Mouse (Mus musculus) bone marrow, adult 2 months (tissue): Measurements from ENCODE around the gene Ctns. TPM values are rescaled to one million over a fixed set of nuclear protein-coding genes. Genes with fewer than 3 reads are reported as not detected.

ENCODE experiments used
- H3K27ac ChIP-seq: fragments of 200-500 bp; 2 replicates; pipeline ENCODE4 v1.5.1; 2012; ENCODE audit warnings: low read depth, mild to moderate bottlenecking, control low read depth, inconsistent platforms, low read length; ENCODE audit not compliant: control insufficient read depth, poor library complexity, insufficient read depth
- H3K4me1 ChIP-seq: fragments of 200-500 bp; 2 replicates; pipeline ENCODE4 v1.6.1; 2011; ENCODE audit warnings: low read length; ENCODE audit not compliant: control insufficient read depth, insufficient read depth
- H3K4me3 ChIP-seq: fragments of 200-500 bp; replicated peaks from 2 replicates; pipeline ENCODE3; 2011; ENCODE audit warnings: mild to moderate bottlenecking, low read depth, low read length, control low read depth; ENCODE audit not compliant: control insufficient read depth
- CTCF ChIP-seq: fragments of 200-500 bp; IDR thresholded peaks from 2 replicates; pipeline ENCODE4 v1.5.1; 2011; ENCODE audit warnings: low read length, control low read depth; ENCODE audit not compliant: control insufficient read depth, insufficient read depth
- POLR2A ChIP-seq: fragments of 200-500 bp; IDR thresholded peaks from 2 replicates; pipeline ENCODE4 v1.6.1; 2011; ENCODE audit warnings: low read depth, mild to moderate bottlenecking, control low read depth, low read length, borderline replicate concordance; ENCODE audit not compliant: control insufficient read depth
- WGBS: fragments of 180-500 bp; shearing (Covaris S2); methylation state at CpG from one replicate; pipeline ENCODE4 v1.1.7; 2018; 5-methylcytosine and 5-hydroxymethylcytosine counted together
- polyA plus RNA-seq: library from polyadenylated mRNA; stranded (reverse); fragments of >200 nt; gene quantifications from 2 replicates; pipeline ENCODE4 v1.2.4, GENCODE M21; 2011; ENCODE audit warnings: low replicate concordance; ENCODE audit not compliant: missing spikeins, insufficient read depth, insufficient read length

The Ctns gene
- polyA plus RNA-seq, 1 experiment: 10.2 TPM

- 80% methylated on average over 6 of the region's 6 CpGs for WGBS
- H3K27ac ChIP-seq: no peak overlapping the region
Observed at GRCm38 (mm10) chr11:73225856-73226255, 27.0 kb upstream of the Ctns start.

GRCm38 (mm10) chr11:73223966-73224365 lies 25.1 kb upstream of the Ctns start:
- Histone ChIP-seq H3K4me1 (no peaks in the 10 kb centered on the region), H3K27ac (no peak overlapping the region), H3K4me3 (no peak overlapping the region)
- 65% methylated on average over 2 of the region's 2 CpGs for WGBS
- TF ChIP-seq POLR2A (no peak), CTCF (peak; percentile 22; the same call in 1 of the 2 replicates)

More at GRCm38 (mm10) chr11:73225856-73226255, 27.0 kb upstream of the Ctns start:
- no peak overlapping the region for H3K4me3 ChIP-seq
- no peak for TF ChIP-seq POLR2A
- no peak for TF ChIP-seq CTCF
- H3K4me1 ChIP-seq: no peaks in the 10 kb centered on the region

- 52% methylated on average over 5 of the region's 5 CpGs for WGBS
- TF ChIP-seq CTCF: no peak
- TF ChIP-seq POLR2A: no peak
- H3K27ac ChIP-seq: no peak overlapping the region
- H3K4me1 ChIP-seq: no peaks in the 10 kb centered on the region
- no peak overlapping the region for H3K4me3 ChIP-seq
Observed at GRCm38 (mm10) chr11:73222846-73223245, 24.0 kb upstream of the Ctns start.

- TF ChIP-seq CTCF (no peak), POLR2A (no peak)
- WGBS: 86% methylated on average over 1 of the region's 1 CpGs
- Histone ChIP-seq H3K4me3 (no peak overlapping the region), H3K27ac (no peak overlapping the region), H3K4me1 (no peaks in the 10 kb centered on the region; the same call in 1 of the 2 replicates)
Observed at GRCm38 (mm10) chr11:73220651-73221050, 21.8 kb upstream of the Ctns start.

GRCm38 (mm10) chr11:73219671-73220070 lies 20.8 kb upstream of the Ctns start:
- peak; percentile 7; the same call in 1 of the 2 replicates for TF ChIP-seq CTCF
- TF ChIP-seq POLR2A: no peak
- Histone ChIP-seq H3K4me3 (no peak overlapping the region), H3K27ac (no peak overlapping the region), H3K4me1 (no peaks in the 10 kb centered on the region; the same call in 1 of the 2 replicates)
- 69% methylated on average over 2 of the region's 2 CpGs for WGBS

GRCm38 (mm10) chr11:73213956-73214355 lies 15.1 kb upstream of the Ctns start:
- no peak for TF ChIP-seq POLR2A
- no peak for TF ChIP-seq CTCF
- Histone ChIP-seq H3K4me3 (no peak overlapping the region), H3K27ac (no peak overlapping the region), H3K4me1 (no peaks in the 10 kb centered on the region; the same call in 1 of the 2 replicates)
- 81% methylated on average over 3 of the region's 3 CpGs for WGBS

- H3K4me1 ChIP-seq: no peaks in the 10 kb centered on the region
- H3K27ac ChIP-seq: no peak overlapping the region
- 75% methylated on average over 2 of the region's 2 CpGs for WGBS
- H3K4me3 ChIP-seq: no peak overlapping the region
- no peak for TF ChIP-seq POLR2A
- no peak for TF ChIP-seq CTCF
Observed at GRCm38 (mm10) chr11:73207621-73208020, 8.8 kb upstream of the Ctns start.

- no peak for TF ChIP-seq CTCF
- no peak for TF ChIP-seq POLR2A
- no peak overlapping the region for H3K4me3 ChIP-seq
- no peak overlapping the region for H3K27ac ChIP-seq
- 76% methylated on average over 7 of the region's 7 CpGs for WGBS
- H3K4me1 ChIP-seq: no peaks in the 10 kb centered on the region
Observed at GRCm38 (mm10) chr11:73205194-73205593, 6.4 kb upstream of the Ctns start.

GRCm38 (mm10) chr11:73203895-73204294 lies 5.1 kb upstream of the Ctns start:
- Histone ChIP-seq H3K27ac (no peak overlapping the region), H3K4me3 (no peak overlapping the region), H3K4me1 (no peaks in the 10 kb centered on the region)
- no peak for TF ChIP-seq CTCF
- no peak for TF ChIP-seq POLR2A
- WGBS: 86% methylated on average over 8 of the region's 8 CpGs
